ENCODE assay signal across 16 mouse cellular contexts in the genomic region with DNA sequence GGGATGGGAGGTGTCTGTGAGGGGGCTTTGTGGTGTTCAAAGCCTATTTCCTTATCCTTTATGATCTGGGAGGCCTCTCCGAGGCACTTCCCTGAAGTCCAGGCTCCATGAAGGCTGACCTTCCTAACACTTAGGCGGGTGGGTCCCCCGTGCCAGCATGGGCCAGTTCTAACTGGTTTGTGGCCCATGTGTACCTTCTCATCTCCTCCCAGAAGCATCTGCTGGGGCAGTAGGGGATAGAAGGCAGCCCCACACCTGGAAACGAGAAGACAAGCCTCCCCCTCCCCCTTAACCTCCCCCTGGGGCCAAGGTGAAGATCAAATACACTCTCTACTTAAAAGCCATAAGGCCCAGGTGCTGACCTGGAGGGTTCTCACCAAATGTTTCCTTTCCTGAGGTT. TPM values are rescaled to one million over a fixed set of nuclear protein-coding genes. Genes with fewer than 3 reads are reported as not detected.
DNase-seq lines count a peak whose midpoint lies in the region; ATAC-seq lines count a peak whose summit lies in the region.
"Had no signal": no experiment of that assay in that cellular context is flagged by ENCODE, and none has a peak within 500 bp of the region (broad histone marks: within the 10 kb centered on the region; RNA-seq: fewer than 3 reads in every experiment).

No protein-coding gene starts in this region.

- H3K27me3 ChIP-seq in heart, embryonic 12.5 days (replicated peaks) = no peaks in the 10 kb centered on the region
- H3K27me3 ChIP-seq in limb, embryonic 10.5 days (ENCODE audit: low read depth, poor library complexity, severe bottlenecking) = no peaks in the 10 kb centered on the region
- H3K27me3 ChIP-seq: forebrain, embryonic 12.5 days; hindbrain, embryonic 15.5 days had no signal

- 0 out of 2 replicates have a peak overlapping the region, but pooled peaks have one; percentile 66 for H3K27ac ChIP-seq in heart, embryonic 12.5 days (ENCODE audit: poor library complexity, severe bottlenecking)
- peak overlapping the region; percentile 78 for H3K27ac ChIP-seq in limb, embryonic 10.5 days
- H3K27ac ChIP-seq: forebrain, embryonic 12.5 days; hindbrain, embryonic 15.5 days had no signal

- H3K4me1 ChIP-seq in heart, embryonic 12.5 days (replicated peaks) = peaks cover 51% of the 10 kb centered on the region
- peaks cover 78% of the 10 kb centered on the region for H3K4me1 ChIP-seq in limb, embryonic 10.5 days
- H3K4me1 ChIP-seq: hindbrain, embryonic 15.5 days had no signal

- H3K9ac ChIP-seq in heart, embryonic 12.5 days = no peak overlapping the region
- H3K9ac ChIP-seq: forebrain, embryonic 12.5 days; forebrain, postnatal 0 days; hindbrain, embryonic 15.5 days had no signal

- no peaks in the 10 kb centered on the region for H3K36me3 ChIP-seq in heart, embryonic 12.5 days
- peaks cover 75% of the 10 kb centered on the region for H3K36me3 ChIP-seq in limb, embryonic 10.5 days
- H3K36me3 ChIP-seq: hindbrain, embryonic 15.5 days had no signal

- no peak overlapping the region for H3K4me3 ChIP-seq in heart, embryonic 12.5 days
- no peak overlapping the region for H3K4me3 ChIP-seq in limb, embryonic 10.5 days
- H3K4me3 ChIP-seq: forebrain, embryonic 12.5 days; hindbrain, embryonic 15.5 days had no signal

- ATAC-seq in heart, embryonic 12.5 days (ENCODE audit: insufficient number of reproducible peaks, low FRiP score) = no peak
- ATAC-seq: forebrain, postnatal 0 days; intestine, embryonic 16.5 days had no signal

- 27% methylated on average over 4 of the region's 4 CpGs for whole genome bisulfite sequencing in heart, embryonic 12.5 days
- WGBS in limb, embryonic 10.5 days = 13% methylated on average over 4 of the region's 4 CpGs

- intact Hi-C loops in heart, postnatal 14 days (cut with DNase I) = no loop called here

- no peak for DNase-seq in heart, postnatal 14 days
- peak; percentile 14 for DNase-seq in thymus, postnatal 0 days (ENCODE audit: low spot score)
- no peak for DNase-seq in thymus, postnatal 25 days
- DNase-seq in limb, embryonic 10.5 days (ENCODE audit: low spot score) = peak; percentile 63
- DNase-seq in urinary bladder, postnatal 10 days (ENCODE audit: low spot score) = no peak
- DNase-seq: adrenal gland, adult 2 months; adrenal gland, postnatal 25 days; cerebellum, adult 18-20 months; cerebellum, adult 9-11 months; cerebellum, postnatal 36 days; forebrain, postnatal 0 days; gastrocnemius, postnatal 14 days had no signal

- no peak overlapping the region for H3K4me2 ChIP-seq in heart, embryonic 12.5 days
- H3K4me2 ChIP-seq: forebrain, embryonic 12.5 days; hindbrain, embryonic 15.5 days had no signal

- H3K9me3 ChIP-seq in heart, embryonic 12.5 days (replicated peaks) = no peaks in the 10 kb centered on the region
- H3K9me3 ChIP-seq in limb, embryonic 10.5 days (replicated peaks) = no peaks in the 10 kb centered on the region
- H3K9me3 ChIP-seq: forebrain, embryonic 12.5 days; hindbrain, embryonic 15.5 days had no signal

RNA-seq across cellular contexts. Expression of gene Ttll12, which starts 45.3 kb away (rescaled TPM):
- polyA plus RNA-seq in heart, embryonic 12.5 days (2016; fragmentation: Nextera tagmentation; extraction: Ambion mirVana) = 29.2 and 29.3 TPM in 2 replicates
- total RNA-seq in heart, postnatal 14 days (2021) = 1 to 10 TPM; 5.1 to 6.0 TPM
- polyA plus RNA-seq in thymus, postnatal 0 days (2015; fragmentation: Nextera tagmentation; extraction: Ambion mirVana) = 39.1 and 39.2 TPM in 2 replicates
- polyA plus RNA-seq in limb, embryonic 10.5 days (2016; fragmentation: Nextera tagmentation; extraction: Ambion mirVana) = 63.8 and 71.0 TPM in 2 replicates

Comparison
In these comparisons a context has a peak if more than half of its experiments do, and no peak if none do; other contexts are left out.
1. DNase-seq: peak in thymus, postnatal 0 days (single experiment) and limb, embryonic 10.5 days (single experiment); none in heart, postnatal 14 days (0 of 2), thymus, postnatal 25 days (single experiment) and urinary bladder, postnatal 10 days (single experiment).